Mouse (Mus musculus) left cerebral cortex, adult 11 months (tissue): ENCODE results near the gene Pgghg.

ENCODE experiments used
- DNase-seq: peaks from one replicate; pipeline ENCODE4 v3.0.0; 2022; ENCODE audit warnings: low spot score

Pgghg gene

GRCm38 (mm10) chr7:140923070-140923775 lies 18.0 kb upstream of the Pgghg start:
- no peak for DNase-seq

- no peak for DNase-seq
These were observed 14.0 kb upstream of the Pgghg start for GRCm38 (mm10) chr7:140927181-140927580.

- no peak for DNase-seq
These were observed 2.8 kb upstream of the Pgghg start for GRCm38 (mm10) chr7:140938436-140938835.

GRCm38 (mm10) chr7:140938896-140939295 lies 2.3 kb upstream of the Pgghg start:
- DNase-seq, result no peak

- DNase-seq, result no peak
These were observed 1.5 kb upstream of the Pgghg start for GRCm38 (mm10) chr7:140939669-140940171.

GRCm38 (mm10) chr7:140942341-140942740 lies 1.1 kb downstream of the Pgghg start:
- no peak for DNase-seq

GRCm38 (mm10) chr7:140942811-140943210 lies 1.6 kb downstream of the Pgghg start:
- no peak for DNase-seq

- DNase-seq, result no peak
These were observed 2.2 kb downstream of the Pgghg start for GRCm38 (mm10) chr7:140943356-140943755.

- DNase-seq, result no peak
These were observed 3.0 kb downstream of the Pgghg start for GRCm38 (mm10) chr7:140944236-140944635.

- no peak for DNase-seq
These were observed 4.1 kb downstream of the Pgghg start for GRCm38 (mm10) chr7:140945247-140945646.

- DNase-seq, result no peak
These were observed 5.1 kb downstream of the Pgghg start for GRCm38 (mm10) chr7:140946311-140946710.

- no peak for DNase-seq
These were observed 5.8 kb downstream of the Pgghg start for GRCm38 (mm10) chr7:140946980-140947379.

GRCm38 (mm10) chr7:140948161-140948560 lies 7.0 kb downstream of the Pgghg start:
- no peak for DNase-seq

GRCm38 (mm10) chr7:140949255-140949654 lies 8.1 kb downstream of the Pgghg start:
- no peak for DNase-seq

GRCm38 (mm10) chr7:140949824-140950530 lies 8.8 kb downstream of the Pgghg start, which contains the start of gene Ifitm5:
Gene Ifitm5 (minus strand): TSS chr7:140950291.
- no peak for DNase-seq

- no peak for DNase-seq
These were observed 9.9 kb downstream of the Pgghg start for GRCm38 (mm10) chr7:140951051-140951450.

- DNase-seq, result no peak
These were observed 10.6 kb downstream of the Pgghg start for GRCm38 (mm10) chr7:140951765-140952164.

- no peak for DNase-seq
These were observed 11.2 kb downstream of the Pgghg start for GRCm38 (mm10) chr7:140952441-140952840.

- no peak for DNase-seq
These were observed 11.9 kb downstream of the Pgghg start for GRCm38 (mm10) chr7:140953133-140953532.

GRCm38 (mm10) chr7:140953800-140954732 lies 12.9 kb downstream of the Pgghg start:
- no peak for DNase-seq

GRCm38 (mm10) chr7:140954733-140955071 lies 13.5 kb downstream of the Pgghg start:
- DNase-seq, result no peak

- no peak for DNase-seq
These were observed 14.2 kb downstream of the Pgghg start for GRCm38 (mm10) chr7:140955342-140955741.
